Mouse (Mus musculus): ENCODE results near the gene Slc48a1.

Gene Slc48a1

DNA sequence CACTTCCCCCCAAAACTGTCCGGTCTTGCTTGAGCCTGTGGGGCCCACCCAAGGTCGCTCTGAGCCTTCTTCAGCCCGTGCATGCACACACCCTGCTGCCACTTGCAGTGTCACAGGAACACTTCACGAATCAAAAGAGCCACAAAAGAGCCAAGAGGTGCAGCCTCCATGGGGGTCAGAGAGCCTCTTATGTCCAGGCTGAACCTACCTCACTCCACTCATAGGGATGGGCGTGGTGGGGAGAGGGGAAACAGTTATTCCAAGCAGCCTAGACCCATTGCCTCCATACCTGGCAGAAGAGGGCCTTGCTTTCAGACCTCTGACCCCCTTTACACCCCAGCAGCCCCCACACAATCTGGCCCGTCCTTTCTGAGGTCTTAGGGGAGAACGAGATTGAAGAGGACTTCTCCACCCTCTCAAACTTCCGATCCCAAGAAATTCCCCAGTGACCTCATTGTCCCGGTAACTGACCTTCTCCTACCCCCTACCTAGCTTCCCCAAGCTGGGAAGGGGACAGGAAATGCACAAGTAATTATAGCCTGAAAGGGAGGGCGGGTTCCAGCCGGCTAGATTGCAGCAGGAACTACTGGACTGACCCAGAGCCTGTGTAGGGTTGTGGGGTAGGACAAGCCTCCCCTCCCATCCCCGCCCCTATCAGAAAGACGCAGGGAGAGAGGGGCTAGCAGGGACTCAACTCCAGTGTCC lies 13.1 kb upstream of the Slc48a1 start:
- no peak for TF ChIP-seq GATA4 (IDR thresholded peaks at IDR 0.05; ENCODE audit: insufficient replicate concordance, low read length)

DNA sequence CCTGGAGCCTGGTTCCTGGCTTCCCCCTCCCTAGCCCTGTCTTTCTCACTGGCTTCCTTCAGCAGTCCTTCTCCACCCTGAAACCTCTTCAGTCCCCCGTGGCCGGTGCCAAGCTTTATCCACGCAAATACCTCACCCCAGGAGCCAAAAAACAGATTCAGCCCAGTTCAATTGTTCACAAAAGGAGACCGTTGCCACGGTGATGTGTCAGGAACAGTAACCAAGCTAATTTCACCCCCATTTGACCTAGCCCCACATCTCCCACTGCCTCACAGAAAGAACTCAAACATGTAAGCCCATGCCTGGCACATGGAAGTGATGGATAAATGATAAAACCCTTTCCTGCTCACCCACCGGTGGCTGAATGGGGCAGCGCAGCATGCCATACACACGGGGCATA lies 12.1 kb upstream of the Slc48a1 start:
- TF ChIP-seq GATA4 (IDR thresholded peaks at IDR 0.05; ENCODE audit: insufficient replicate concordance, low read length) = no peak

GRCm38 (mm10) chr15:97766594-97767279 lies 11.6 kb upstream of the Slc48a1 start:
- no peak for TF ChIP-seq GATA4 (IDR thresholded peaks at IDR 0.05; ENCODE audit: insufficient replicate concordance, low read length)

DNA sequence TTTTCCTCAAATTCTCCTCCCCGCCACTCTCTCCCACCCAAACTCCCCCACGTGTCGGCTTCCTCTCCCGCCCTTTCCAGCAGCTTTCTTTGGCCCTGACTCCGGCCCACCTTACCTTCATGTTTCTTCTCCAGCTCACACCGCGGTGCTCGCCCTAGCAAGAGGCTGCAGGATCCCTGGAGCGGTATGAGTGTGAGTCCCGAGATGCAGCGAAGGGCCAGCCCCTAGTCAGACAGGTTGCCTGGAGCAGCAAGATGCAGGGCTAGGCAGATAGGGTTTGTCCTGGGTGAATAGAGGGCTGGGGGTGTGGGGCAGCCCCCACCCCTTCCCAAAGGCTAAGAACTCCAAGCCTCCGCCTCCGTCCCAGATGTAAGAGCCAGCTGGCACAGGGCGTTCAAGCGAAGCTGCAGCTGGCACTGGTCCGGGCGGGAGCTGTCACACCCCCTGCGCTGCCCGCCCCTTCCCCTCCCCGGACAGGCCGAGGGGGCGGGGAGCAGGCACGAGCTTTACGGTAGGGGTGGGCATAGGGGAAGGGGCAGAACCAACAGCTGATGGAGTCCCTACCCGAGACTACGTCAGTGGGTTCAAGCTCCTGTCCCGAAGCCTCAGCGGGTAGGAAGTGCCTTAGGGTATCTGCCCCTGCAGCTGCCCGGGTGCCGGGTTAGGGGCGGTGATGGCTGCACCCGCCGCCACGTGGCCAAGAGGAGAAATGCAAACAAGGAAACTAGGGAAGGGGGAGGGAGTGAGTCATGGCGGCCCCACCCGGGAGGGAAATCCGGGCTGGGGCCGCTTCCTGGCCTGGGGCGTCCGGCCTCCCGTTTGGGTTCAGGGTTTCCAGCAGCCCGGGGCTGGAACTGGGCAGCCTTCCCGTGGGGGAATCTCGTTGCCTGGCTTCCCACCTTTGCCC lies 10.8 kb upstream of the Slc48a1 start, which contains the start of gene Rapgef3:
Gene Rapgef3, minus strand, starts transcription at position 693 of the 907 bp plus-strand sequence.
- no peak; the same call in 1 of the 2 replicates for TF ChIP-seq GATA4 (IDR thresholded peaks at IDR 0.05; ENCODE audit: insufficient replicate concordance, low read length)

GRCm38 (mm10) chr15:97768192-97768591 lies 10.1 kb upstream of the Slc48a1 start:
- TF ChIP-seq GATA4 (IDR thresholded peaks at IDR 0.05; ENCODE audit: insufficient replicate concordance, low read length) = no peak

GRCm38 (mm10) chr15:97770280-97770679 lies 8.0 kb upstream of the Slc48a1 start:
- TF ChIP-seq GATA4 (IDR thresholded peaks at IDR 0.05; ENCODE audit: insufficient replicate concordance, low read length) = no peak

DNA sequence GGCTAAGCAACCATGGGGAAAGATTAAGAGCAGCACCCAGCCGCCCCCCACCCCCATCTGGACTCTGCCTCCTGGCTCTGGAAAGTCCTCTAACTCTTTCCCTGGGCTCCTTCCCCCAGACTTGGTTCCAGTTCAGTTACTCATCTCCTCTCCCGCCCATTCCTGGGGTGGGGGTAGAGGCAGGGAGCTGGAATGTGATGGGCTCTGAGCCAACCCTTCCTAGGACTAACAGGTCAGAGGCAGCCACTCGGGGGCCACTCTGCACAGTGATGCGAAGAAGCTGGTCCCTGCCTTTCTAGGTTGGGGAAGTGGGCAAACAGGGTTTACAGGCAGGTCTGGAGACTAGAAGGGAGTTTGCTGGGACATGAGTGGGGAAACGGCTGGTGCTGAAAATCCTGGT lies 5.2 kb upstream of the Slc48a1 start:
- TF ChIP-seq GATA4 (IDR thresholded peaks at IDR 0.05; ENCODE audit: insufficient replicate concordance, low read length) = no peak

DNA sequence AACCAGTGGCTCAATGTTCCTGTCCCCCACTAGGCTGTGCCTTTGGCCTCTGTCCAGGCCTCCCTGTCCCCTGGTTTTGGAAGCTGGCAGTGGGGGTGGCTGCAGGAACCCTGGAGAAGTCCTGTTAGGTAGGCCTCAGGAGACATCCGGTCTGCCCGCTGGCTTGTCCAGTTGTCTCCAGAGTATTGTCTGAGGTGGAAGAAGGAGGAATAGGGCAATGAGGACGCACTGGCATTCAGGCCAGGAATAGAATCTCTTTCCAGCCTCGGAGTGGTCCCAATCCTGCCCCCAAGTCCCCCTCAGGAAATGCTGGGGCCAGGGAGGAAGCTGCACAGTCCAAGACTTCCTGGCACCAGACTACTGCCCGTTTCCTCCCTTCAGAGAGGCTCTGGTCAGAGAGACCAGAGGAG lies 4.4 kb upstream of the Slc48a1 start:
- TF ChIP-seq GATA4 (IDR thresholded peaks at IDR 0.05; ENCODE audit: insufficient replicate concordance, low read length) = no peak; the same call in 1 of the 2 replicates

- TF ChIP-seq GATA4 (IDR thresholded peaks at IDR 0.05; ENCODE audit: insufficient replicate concordance, low read length) = no peak
Measured at GRCm38 (mm10) chr15:97776514-97776913, 1.8 kb upstream of the Slc48a1 start.

- no peak for TF ChIP-seq GATA4 (IDR thresholded peaks at IDR 0.05; ENCODE audit: insufficient replicate concordance, low read length)
Measured at GRCm38 (mm10) chr15:97776919-97777318, 1.4 kb upstream of the Slc48a1 start.

- TF ChIP-seq GATA4 (IDR thresholded peaks at IDR 0.05; ENCODE audit: insufficient replicate concordance, low read length) = no peak
Measured at GRCm38 (mm10) chr15:97779576-97779975, 1.3 kb downstream of the Slc48a1 start.

DNA sequence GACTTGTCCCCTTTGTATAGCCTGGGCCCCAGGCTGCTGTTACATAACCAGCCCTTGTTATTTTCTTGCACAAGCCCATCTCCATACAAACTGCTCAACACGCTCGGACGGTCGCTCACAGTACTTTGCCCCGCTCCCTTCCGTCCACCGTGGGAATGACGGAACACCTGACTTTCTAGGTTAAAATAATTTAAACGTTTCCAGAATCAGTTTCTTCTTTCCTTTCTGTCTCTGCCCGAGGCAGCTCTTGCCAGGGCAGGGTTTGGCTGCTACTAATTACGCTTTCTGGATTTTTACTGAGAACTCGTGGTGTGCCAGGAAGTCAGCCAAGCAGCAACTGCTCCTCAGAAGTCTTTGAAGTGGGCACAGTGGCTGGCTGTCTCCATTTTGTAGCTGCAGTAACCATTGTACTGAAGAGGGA lies 2.3 kb downstream of the Slc48a1 start:
- no peak for TF ChIP-seq GATA4 (IDR thresholded peaks at IDR 0.05; ENCODE audit: insufficient replicate concordance, low read length)

DNA sequence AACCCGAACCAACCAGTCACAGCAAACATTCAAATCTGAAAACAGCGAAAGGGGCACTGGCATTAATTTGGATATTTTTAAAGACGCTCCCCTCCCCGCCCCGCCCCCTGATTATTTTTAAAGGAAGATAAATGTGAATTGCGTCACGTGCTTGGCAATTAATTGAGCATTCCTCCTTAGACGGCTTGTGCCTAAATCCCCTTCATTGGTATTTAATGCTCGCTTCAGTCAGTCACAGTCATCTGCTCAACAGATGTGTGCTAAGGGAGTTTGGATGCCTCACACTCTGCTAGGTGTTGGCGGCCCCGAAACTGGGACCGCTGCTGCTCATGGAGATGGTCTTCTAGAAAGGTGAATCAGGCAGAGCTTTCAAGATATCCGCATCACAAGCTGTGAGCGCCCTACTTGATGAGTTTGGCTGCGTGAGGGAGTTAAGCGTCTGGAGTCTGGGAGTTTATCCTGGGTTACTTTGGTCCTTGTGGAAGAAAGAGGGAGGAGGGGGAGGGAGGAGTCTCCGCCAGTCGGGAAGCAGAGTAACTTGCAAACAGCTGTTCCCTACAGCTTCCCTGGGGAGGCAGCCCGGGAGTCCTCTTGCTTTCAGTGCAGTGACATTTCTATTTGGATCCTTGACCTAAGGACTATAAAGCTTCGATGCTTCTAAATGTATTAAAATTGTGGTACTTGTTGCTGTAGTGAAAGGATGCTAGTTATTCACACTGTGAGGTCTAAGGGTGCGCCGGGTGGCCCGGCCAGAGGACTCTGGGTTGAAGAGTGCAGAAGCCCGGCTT lies 3.8 kb downstream of the Slc48a1 start:
- TF ChIP-seq GATA4 (IDR thresholded peaks at IDR 0.05; ENCODE audit: insufficient replicate concordance, low read length) = no peak

- TF ChIP-seq GATA4 (IDR thresholded peaks at IDR 0.05; ENCODE audit: insufficient replicate concordance, low read length) = no peak
Measured at GRCm38 (mm10) chr15:97782749-97783105, 4.4 kb downstream of the Slc48a1 start.

- no peak; the same call in 1 of the 2 replicates for TF ChIP-seq GATA4 (IDR thresholded peaks at IDR 0.05; ENCODE audit: insufficient replicate concordance, low read length)
Measured at GRCm38 (mm10) chr15:97784092-97784559, 5.8 kb downstream of the Slc48a1 start.
